Mouse (Mus musculus) intestine, postnatal 0 days (tissue): Measurements from ENCODE around the gene Ccdc181. TPM values are rescaled to one million over a fixed set of nuclear protein-coding genes. Genes with fewer than 3 reads are reported as not detected.

Source experiments
- ATAC-seq: fragments of 200-750 bp; cut with Nextera tagmentation; 2 replicates; pipeline ENCODE4 v1.8.0; 2017; ENCODE audit warnings: mild to moderate bottlenecking, moderate TSS enrichment, moderate library complexity
- H3K27ac ChIP-seq: fragments of 300-500 bp; sonication (generic); 2 replicates; pipeline ENCODE4 v1.5.1; 2014; ENCODE audit warnings: mild to moderate bottlenecking, low read depth, low read length, moderate library complexity
- H3K27me3 ChIP-seq: fragments of 300-500 bp; sonication (generic); replicated peaks from 2 replicates; pipeline ENCODE4 v1.6.1; 2014; ENCODE audit warnings: low read length, mixed read lengths; ENCODE audit not compliant: control insufficient read depth, insufficient read depth
- H3K36me3 ChIP-seq: fragments of 300-500 bp; sonication (generic); 2 replicates; pipeline ENCODE4 v1.6.1; 2014; ENCODE audit warnings: mild to moderate bottlenecking, moderate library complexity; ENCODE audit not compliant: control insufficient read depth, insufficient read depth
- H3K4me1 ChIP-seq: fragments of 300-500 bp; sonication (generic); replicated peaks from 2 replicates; pipeline ENCODE4 v1.6.1; 2014; ENCODE audit warnings: antibody characterized with exemption, low read length, mixed read lengths; ENCODE audit not compliant: control insufficient read depth, insufficient read depth
- H3K4me2 ChIP-seq: fragments of 300-500 bp; sonication (generic); replicated peaks from 2 replicates; pipeline ENCODE4 v1.6.1; 2014; ENCODE audit warnings: low read depth, mild to moderate bottlenecking, moderate library complexity
- H3K4me3 ChIP-seq: fragments of 300-500 bp; sonication (generic); 2 replicates; pipeline ENCODE4 v1.5.1; 2014; ENCODE audit warnings: low read depth, low read length
- H3K9ac ChIP-seq: fragments of 300-500 bp; sonication (generic); 2 replicates; pipeline ENCODE4 v1.6.1; 2014; ENCODE audit warnings: mild to moderate bottlenecking, low read depth, low read length
- H3K9me3 ChIP-seq: fragments of 300-500 bp; sonication (generic); 2 replicates; pipeline ENCODE4 v1.6.1; 2016; ENCODE audit warnings: mixed run types; ENCODE audit not compliant: control insufficient read depth
- CTCF ChIP-seq: sonication (generic); IDR thresholded peaks from 2 replicates; pipeline ENCODE4 v1.5.1; 2016; ENCODE audit warnings: low read depth, mild to moderate bottlenecking, control low read depth, antibody characterized with exemption, moderate library complexity
- WGBS: fragments of 180-500 bp; shearing (Covaris S2); extraction: QIAGEN DNeasy Blood & Tissue Kit; methylation state at CpG from one replicate; pipeline ENCODE4 v1.1.7; 2014; 5-methylcytosine and 5-hydroxymethylcytosine counted together
- polyA plus RNA-seq: library from polyadenylated mRNA; unstranded; fragments of >200 nt; fragmentation: Nextera tagmentation; extraction: Ambion mirVana; gene quantifications from 2 replicates; pipeline ENCODE4 v1.2.1, GENCODE M21; 2015

The Ccdc181 gene
- polyA plus RNA-seq, 1 experiment from 2014 or later, result 5.2 TPM

- no peaks in the 10 kb centered on the region for H3K27me3 ChIP-seq
- no peaks in the 10 kb centered on the region for H3K36me3 ChIP-seq
- H3K27ac ChIP-seq, result peak overlapping the region; percentile 10; the same call in 1 of the 2 replicates
- no peak overlapping the region for H3K4me3 ChIP-seq
- peak; percentile 74 for ATAC-seq
- peak overlapping the region; percentile 22 for H3K4me2 ChIP-seq
- WGBS, result 35% methylated on average over 10 of the region's 10 CpGs
- TF ChIP-seq CTCF, result no peak
- no peaks in the 10 kb centered on the region; the same call in 1 of the 2 replicates for H3K4me1 ChIP-seq
- H3K9me3 ChIP-seq, result no peaks in the 10 kb centered on the region
- no peak overlapping the region for H3K9ac ChIP-seq
These were observed 46.0 kb downstream of the Ccdc181 start for GRCm38 (mm10) chr1:164321408-164321807.

GRCm38 (mm10) chr1:164322987-164323650 is 47.7 kb downstream of the Ccdc181 start:
- H3K9me3 ChIP-seq, result no peaks in the 10 kb centered on the region
- no peak overlapping the region for H3K4me2 ChIP-seq
- H3K36me3 ChIP-seq, result no peaks in the 10 kb centered on the region
- no peak overlapping the region for H3K4me3 ChIP-seq
- 57% methylated on average over 8 of the region's 8 CpGs for WGBS
- no peak for TF ChIP-seq CTCF
- H3K27ac ChIP-seq, result no peak overlapping the region
- no peak overlapping the region for H3K9ac ChIP-seq
- no peaks in the 10 kb centered on the region for H3K27me3 ChIP-seq
- no peaks in the 10 kb centered on the region; the same call in 1 of the 2 replicates for H3K4me1 ChIP-seq
- ATAC-seq, result no peak

- no peak overlapping the region for H3K9ac ChIP-seq
- H3K27me3 ChIP-seq, result no peaks in the 10 kb centered on the region
- H3K27ac ChIP-seq, result no peak overlapping the region
- TF ChIP-seq CTCF, result no peak
- no peak overlapping the region for H3K4me2 ChIP-seq
- H3K9me3 ChIP-seq, result no peaks in the 10 kb centered on the region
- H3K36me3 ChIP-seq, result no peaks in the 10 kb centered on the region
- no peak for ATAC-seq
- H3K4me1 ChIP-seq, result no peaks in the 10 kb centered on the region; the same call in 1 of the 2 replicates
- H3K4me3 ChIP-seq, result no peak overlapping the region
- WGBS, result 82% methylated on average over 4 of the region's 4 CpGs
These were observed 48.8 kb downstream of the Ccdc181 start for GRCm38 (mm10) chr1:164324221-164324620.

- H3K4me2 ChIP-seq, result no peak overlapping the region
- H3K9ac ChIP-seq, result no peak overlapping the region
- H3K27ac ChIP-seq, result no peak overlapping the region
- H3K4me3 ChIP-seq, result no peak overlapping the region
- no peaks in the 10 kb centered on the region for H3K27me3 ChIP-seq
- no peaks in the 10 kb centered on the region for H3K9me3 ChIP-seq
- no peak for ATAC-seq
- WGBS, result 76% methylated on average over 2 of the region's 2 CpGs
- no peaks in the 10 kb centered on the region; the same call in 1 of the 2 replicates for H3K4me1 ChIP-seq
- no peaks in the 10 kb centered on the region for H3K36me3 ChIP-seq
- TF ChIP-seq CTCF, result no peak
These were observed 49.5 kb downstream of the Ccdc181 start for GRCm38 (mm10) chr1:164324878-164325277.

- H3K27ac ChIP-seq, result no peak overlapping the region
- 68% methylated on average over 6 of the region's 6 CpGs for WGBS
- ATAC-seq, result no peak
- no peak overlapping the region for H3K9ac ChIP-seq
- H3K27me3 ChIP-seq, result no peaks in the 10 kb centered on the region
- peaks cover 6% of the 10 kb centered on the region; the same call in 1 of the 2 replicates for H3K36me3 ChIP-seq
- no peaks in the 10 kb centered on the region for H3K9me3 ChIP-seq
- H3K4me1 ChIP-seq, result no peaks in the 10 kb centered on the region
- H3K4me2 ChIP-seq, result no peak overlapping the region
- H3K4me3 ChIP-seq, result no peak overlapping the region
- TF ChIP-seq CTCF, result no peak
These were observed 51.3 kb downstream of the Ccdc181 start for GRCm38 (mm10) chr1:164326600-164327155.

- Histone ChIP-seq H3K9me3 (no peaks in the 10 kb centered on the region), H3K36me3 (peaks cover 6% of the 10 kb centered on the region; the same call in 1 of the 2 replicates), H3K9ac (no peak overlapping the region), H3K4me1 (no peaks in the 10 kb centered on the region), H3K4me2 (no peak overlapping the region), H3K4me3 (no peak overlapping the region), H3K27ac (no peak overlapping the region), H3K27me3 (no peaks in the 10 kb centered on the region)
- no peak for TF ChIP-seq CTCF
- ATAC-seq, result no peak
- WGBS, result 37% methylated on average over 7 of the region's 7 CpGs
These were observed 52.4 kb downstream of the Ccdc181 start for GRCm38 (mm10) chr1:164327764-164328163.
